In genomic region chr3:30048792-30049191, GRCm38 (mm10) we compare ENCODE assay signal across 23 mouse cellular contexts.
"Had no signal": no experiment of that assay in that cellular context is flagged by ENCODE, and none has a peak within 500 bp of the region (broad histone marks: within the 10 kb centered on the region; RNA-seq: fewer than 3 reads in every experiment).

No protein-coding gene starts in this region.

- H3K4me1 ChIP-seq: kidney, embryonic 15.5 days; limb, embryonic 10.5 days; limb, embryonic 13.5 days; liver, embryonic 12.5 days; liver, embryonic 15.5 days; midbrain, embryonic 12.5 days; midbrain, embryonic 15.5 days; neural tube, embryonic 12.5 days; neural tube, embryonic 15.5 days had no signal

- H3K9me3 ChIP-seq: kidney, embryonic 15.5 days; limb, embryonic 10.5 days; limb, embryonic 13.5 days; liver, embryonic 12.5 days; liver, embryonic 15.5 days; midbrain, embryonic 12.5 days; midbrain, embryonic 15.5 days; neural tube, embryonic 12.5 days; neural tube, embryonic 15.5 days had no signal

- DNase-seq: kidney, adult 8-10 months; kidney, postnatal 10 days; kidney, postnatal 36 days; liver; lung, adult 2 months; lung, postnatal 10 days; right cerebral cortex, adult 18-20 months; right cerebral cortex, postnatal 25 days; thymus, adult 2 months; thymus, postnatal 14 days had no signal

- H3K27me3 ChIP-seq: kidney, embryonic 15.5 days; limb, embryonic 13.5 days; liver, embryonic 12.5 days; liver, embryonic 15.5 days; midbrain, embryonic 12.5 days; midbrain, embryonic 15.5 days; neural tube, embryonic 12.5 days; neural tube, embryonic 15.5 days had no signal

- H3K4me3 ChIP-seq: kidney, embryonic 15.5 days; limb, embryonic 10.5 days; limb, embryonic 13.5 days; liver, embryonic 12.5 days; liver, embryonic 15.5 days; midbrain, embryonic 12.5 days; midbrain, embryonic 15.5 days; neural tube, embryonic 12.5 days; neural tube, embryonic 15.5 days had no signal

- H3K9ac ChIP-seq: hindbrain, embryonic 14.5 days; kidney, embryonic 15.5 days; limb, embryonic 13.5 days; liver, embryonic 12.5 days; liver, embryonic 15.5 days; midbrain, embryonic 12.5 days; midbrain, embryonic 15.5 days; neural tube, embryonic 12.5 days; neural tube, embryonic 15.5 days had no signal

- H3K4me2 ChIP-seq: hindbrain, embryonic 14.5 days; kidney, embryonic 15.5 days; limb, embryonic 13.5 days; liver, embryonic 12.5 days; liver, embryonic 15.5 days; midbrain, embryonic 12.5 days; midbrain, embryonic 15.5 days; neural tube, embryonic 12.5 days; neural tube, embryonic 15.5 days had no signal

- H3K27ac ChIP-seq: hindbrain, embryonic 14.5 days; hindbrain, postnatal 0 days; kidney, embryonic 15.5 days; limb, embryonic 10.5 days; limb, embryonic 13.5 days; liver, embryonic 12.5 days; liver, embryonic 15.5 days; macrophage; midbrain, embryonic 12.5 days; midbrain, embryonic 15.5 days; neural tube, embryonic 12.5 days; neural tube, embryonic 15.5 days had no signal

- ATAC-seq: hindbrain, postnatal 0 days; inflammation-experienced regulatory T-cells, adult 6 months; liver, embryonic 12.5 days; midbrain, embryonic 15.5 days had no signal

- H3K36me3 ChIP-seq: kidney, embryonic 15.5 days; limb, embryonic 10.5 days; limb, embryonic 13.5 days; liver, embryonic 12.5 days; liver, embryonic 15.5 days; midbrain, embryonic 12.5 days; midbrain, embryonic 15.5 days; neural tube, embryonic 12.5 days; neural tube, embryonic 15.5 days had no signal
